Mouse (Mus musculus) cerebral cortex, adult 2 months (tissue): ENCODE data around the gene Lrrc23.

Experiments
- WGBS: fragments of 180-500 bp; shearing (Covaris S2); methylation state at CpG from one replicate; pipeline ENCODE4 v1.1.7; 2018; 5-methylcytosine and 5-hydroxymethylcytosine counted together

The Lrrc23 gene

DNA sequence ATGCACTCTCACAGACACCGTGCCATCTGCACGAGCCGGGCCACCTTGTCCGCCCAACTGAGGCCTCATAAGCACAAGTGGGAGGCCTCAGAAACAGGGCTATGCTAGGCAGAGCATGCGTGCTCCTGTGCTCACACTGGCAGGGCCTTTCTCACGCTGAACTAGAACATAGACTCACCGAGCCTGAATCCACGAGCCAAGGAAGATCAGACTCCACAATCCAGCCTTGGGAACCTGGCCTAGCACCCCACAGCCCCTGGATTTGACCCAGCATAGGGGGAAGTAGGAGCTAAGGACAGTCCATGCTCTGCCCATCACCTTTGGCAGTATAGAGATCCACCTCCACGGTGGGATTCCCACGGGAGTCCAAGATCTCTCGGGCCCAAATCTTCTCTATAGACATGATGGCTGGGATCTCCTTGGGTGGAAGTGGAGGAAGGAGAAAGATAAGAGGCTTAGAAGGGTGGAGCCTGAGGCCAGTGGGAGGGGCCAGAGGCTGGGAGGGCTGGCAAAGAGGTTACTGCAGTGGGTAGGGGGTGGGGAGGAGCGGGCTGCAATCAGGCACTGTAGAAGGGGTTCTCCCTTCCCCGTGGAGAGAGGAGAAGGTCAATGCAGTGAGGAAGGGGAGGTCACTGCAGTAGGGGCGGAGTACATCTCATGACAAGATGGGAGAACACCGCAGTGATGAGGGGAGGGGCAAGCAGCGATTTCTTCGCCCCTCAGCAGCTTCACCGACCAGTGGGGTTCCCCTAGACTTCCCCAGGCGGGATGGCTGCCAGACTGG lies 11.4 kb downstream of the Lrrc23 start:
- WGBS: 22% methylated on average over 19 of the region's 19 CpGs

GRCm38 (mm10) chr6:124767536-124767919 lies 12.0 kb downstream of the Lrrc23 start:
- WGBS: 39% methylated on average over 4 of the region's 4 CpGs

DNA sequence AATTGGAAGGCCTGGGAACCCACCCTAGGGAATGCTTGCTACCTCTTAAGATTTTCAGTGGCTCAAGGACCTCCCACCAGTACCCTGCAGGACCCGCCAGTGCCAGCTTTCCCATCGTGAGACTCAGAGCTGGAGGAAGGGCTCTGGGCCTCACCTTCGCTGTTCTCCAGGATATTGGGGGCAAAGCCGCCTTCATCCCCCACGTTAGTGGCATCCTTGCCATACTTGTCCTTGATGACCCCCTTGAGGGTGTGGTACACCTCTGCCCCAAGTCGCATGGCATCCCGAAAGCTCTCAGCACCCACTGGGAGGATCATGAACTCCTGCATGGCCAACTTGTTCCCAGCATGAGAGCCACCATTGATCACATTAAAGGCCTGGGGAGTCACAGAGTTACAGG lies 13.6 kb downstream of the Lrrc23 start:
- WGBS: 88% methylated on average over 7 of the region's 7 CpGs

DNA sequence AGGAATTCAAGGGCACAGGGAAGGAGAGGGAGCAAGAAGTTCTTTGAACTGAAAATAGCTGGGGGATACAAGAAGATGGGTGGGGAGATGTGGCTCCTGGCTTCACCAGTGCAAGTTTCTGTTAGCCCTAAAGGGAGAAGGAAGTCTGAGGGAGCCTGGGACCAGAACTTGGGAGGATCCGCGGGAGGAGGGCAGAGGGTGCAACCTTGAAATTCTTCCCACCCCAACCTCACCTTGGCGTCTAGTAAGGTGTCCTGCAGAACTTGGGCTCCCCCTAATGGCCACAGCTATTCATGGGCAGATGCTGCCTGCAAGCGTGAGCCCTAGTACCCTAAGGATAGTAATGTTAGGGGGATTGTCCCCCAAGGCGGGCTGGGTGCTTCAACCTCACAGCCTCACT lies 20.3 kb downstream of the Lrrc23 start:
- 4% methylated on average over 5 of the region's 5 CpGs for WGBS

DNA sequence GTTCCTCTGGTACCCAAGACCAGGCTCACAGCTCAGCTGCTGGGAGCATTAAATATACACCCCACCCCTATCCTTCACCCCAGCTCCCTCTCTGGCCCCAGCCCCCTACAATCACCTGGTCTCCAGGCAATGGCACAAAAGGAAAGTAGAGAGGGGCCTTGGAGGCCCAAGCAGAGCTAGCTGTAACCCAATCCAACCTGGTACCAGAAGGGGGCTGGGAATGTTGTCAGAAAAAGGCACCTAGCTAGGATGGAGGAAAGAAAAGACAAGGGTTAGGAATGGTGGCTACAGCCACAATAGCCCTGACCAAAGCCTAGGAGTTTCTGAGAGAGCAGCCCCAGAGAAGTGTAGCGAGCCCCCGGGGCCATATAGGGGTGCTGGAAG lies 20.7 kb downstream of the Lrrc23 start:
- WGBS: 59% methylated on average over 2 of the region's 2 CpGs

DNA sequence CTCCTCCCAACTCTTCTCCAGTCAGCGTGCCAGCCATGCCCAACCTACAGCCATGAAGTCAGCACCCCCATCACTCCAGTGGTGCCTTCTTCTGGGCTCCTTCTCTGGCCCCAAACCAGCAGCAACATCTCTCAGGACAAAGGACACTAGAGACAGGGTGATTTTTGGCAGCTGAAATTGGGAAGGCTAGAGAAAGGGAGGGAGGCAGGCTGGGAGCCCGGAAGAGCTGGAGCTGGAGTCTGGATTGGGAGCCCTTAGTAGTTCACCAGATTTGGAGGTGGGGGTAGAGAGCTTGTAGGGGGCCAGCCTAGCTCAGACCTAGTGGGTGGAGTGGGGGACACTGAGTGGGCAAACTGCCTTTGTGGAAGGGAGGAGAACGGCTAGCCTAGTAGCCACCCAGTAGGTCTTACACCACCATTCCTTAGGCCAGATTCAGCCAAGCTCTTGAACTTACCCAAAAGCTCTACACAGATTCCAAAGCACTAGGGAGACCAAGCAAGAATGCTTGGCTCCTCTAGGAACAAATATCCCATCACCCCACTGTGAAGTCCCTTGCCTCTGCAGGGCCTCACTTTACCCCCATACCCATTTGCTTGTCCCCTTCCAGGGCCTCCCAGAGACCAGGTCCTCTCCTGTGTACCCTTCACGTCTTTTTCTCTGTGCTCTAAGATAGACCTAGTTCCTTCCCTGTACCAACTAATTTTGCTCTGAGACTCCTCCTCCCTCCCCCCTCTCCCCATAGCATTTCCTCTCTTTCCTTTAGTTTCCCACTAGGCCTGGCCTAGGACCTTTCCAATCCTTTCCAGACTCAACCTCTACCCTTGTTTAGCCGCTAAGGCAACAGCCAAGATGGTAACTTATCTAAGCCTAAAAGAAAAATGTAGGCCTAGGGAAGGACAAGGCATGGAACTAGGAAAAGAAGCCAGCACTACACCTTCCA lies 21.3 kb downstream of the Lrrc23 start:
- WGBS: 18% methylated on average over 5 of the region's 5 CpGs

DNA sequence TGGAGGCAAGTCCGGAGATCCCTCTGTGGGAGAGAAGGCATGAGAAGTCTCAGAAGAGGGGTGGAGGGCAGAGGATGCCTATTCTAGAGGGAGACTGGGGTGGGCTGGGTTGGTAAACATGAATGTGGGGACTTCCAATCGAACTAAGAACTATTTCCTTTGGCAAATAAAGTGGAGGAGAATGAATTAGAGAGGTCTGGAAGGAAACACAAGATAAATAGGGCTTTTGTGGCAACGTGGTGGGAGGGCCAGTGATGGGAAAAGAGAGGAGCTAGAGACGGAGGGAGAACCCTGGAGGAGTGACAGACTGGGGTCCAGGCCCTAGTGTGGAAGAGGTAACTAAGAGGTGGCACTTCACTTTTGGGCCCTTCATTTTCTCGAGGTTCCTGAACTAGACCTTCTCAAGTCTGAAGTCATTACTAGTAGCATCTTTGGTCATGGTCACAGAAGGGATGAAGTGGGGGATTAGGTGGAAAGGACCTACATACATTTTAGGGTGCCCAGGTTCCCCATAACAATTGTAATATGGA lies 22.1 kb downstream of the Lrrc23 start:
- 11% methylated on average over 5 of the region's 5 CpGs for WGBS

GRCm38 (mm10) chr6:124756652-124757350 lies 22.7 kb downstream of the Lrrc23 start:
- WGBS: under 1% methylated on average over 51 of the region's 54 CpGs

DNA sequence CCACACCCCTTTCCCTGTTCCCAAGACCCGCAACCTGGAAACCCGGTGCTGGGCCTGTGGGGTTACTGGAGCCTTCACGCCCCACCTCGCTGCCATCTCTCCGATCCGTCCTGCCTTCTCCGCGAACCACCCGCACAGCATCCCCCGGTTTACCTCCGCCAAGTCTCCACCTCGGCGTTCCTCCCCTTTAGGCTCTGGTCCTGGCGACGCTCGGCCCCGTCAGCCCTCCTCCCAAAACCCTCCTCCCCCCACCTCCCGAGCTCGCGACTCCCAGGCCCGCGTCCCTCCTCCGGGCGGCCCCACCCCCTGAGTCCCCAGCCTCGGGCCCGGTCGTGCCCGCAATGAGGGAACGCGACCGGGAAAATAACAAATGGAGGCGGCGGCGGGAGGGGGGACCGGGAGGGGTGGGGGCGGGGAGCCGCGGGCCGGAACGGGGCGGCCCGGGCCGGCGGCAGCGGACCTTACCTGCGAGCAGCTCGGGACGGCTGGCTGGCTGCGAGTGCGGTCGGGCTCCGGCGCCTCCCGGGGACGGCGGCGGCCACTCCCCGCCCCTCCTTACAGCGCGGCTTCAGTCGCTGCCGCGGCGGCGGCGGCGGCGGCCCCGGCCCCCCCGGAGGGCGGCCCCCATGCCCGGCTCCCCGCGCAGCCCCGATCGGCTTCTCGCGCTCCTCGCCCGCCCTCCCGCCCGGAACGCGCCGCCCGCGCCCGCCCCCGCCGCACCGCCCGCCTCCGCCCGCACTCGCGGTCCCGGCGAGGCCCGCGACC lies 23.5 kb downstream of the Lrrc23 start, which contains the start of the genes Gm45234 and Atn1:
Gm45234 (minus strand) TSS at position 191 of the 765 bp plus-strand sequence.
Atn1 (minus strand) TSS at position 694 of the 765 bp plus-strand sequence.
- 1% methylated on average over 77 of the region's 100 CpGs for WGBS

- 10% methylated on average over 3 of the region's 3 CpGs for WGBS
These were observed 24.2 kb downstream of the Lrrc23 start for GRCm38 (mm10) chr6:124755306-124755705.

DNA sequence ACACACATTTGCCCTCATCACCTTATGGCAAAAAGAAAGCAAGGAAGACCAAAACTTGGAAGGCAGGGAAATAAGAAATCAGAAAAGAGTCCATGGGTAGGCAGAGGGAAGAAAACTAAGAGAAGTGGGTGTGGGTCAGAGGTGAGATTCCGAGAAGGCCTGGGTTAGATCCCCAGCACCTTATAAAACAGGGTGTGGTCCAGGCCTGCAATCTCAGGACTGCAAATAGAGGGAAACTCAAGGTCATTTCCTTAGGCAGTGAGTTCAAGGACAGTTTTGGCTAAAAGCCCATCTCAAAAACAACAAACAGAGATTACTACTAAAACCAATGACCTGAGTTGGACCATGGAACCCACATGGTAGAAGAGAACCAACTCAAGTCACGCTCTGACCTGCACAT lies 25.7 kb downstream of the Lrrc23 start:
- 82% methylated on average over 2 of the region's 2 CpGs for WGBS

GRCm38 (mm10) chr6:124750405-124750804 lies 29.1 kb downstream of the Lrrc23 start:
- 69% methylated on average over 8 of the region's 8 CpGs for WGBS

DNA sequence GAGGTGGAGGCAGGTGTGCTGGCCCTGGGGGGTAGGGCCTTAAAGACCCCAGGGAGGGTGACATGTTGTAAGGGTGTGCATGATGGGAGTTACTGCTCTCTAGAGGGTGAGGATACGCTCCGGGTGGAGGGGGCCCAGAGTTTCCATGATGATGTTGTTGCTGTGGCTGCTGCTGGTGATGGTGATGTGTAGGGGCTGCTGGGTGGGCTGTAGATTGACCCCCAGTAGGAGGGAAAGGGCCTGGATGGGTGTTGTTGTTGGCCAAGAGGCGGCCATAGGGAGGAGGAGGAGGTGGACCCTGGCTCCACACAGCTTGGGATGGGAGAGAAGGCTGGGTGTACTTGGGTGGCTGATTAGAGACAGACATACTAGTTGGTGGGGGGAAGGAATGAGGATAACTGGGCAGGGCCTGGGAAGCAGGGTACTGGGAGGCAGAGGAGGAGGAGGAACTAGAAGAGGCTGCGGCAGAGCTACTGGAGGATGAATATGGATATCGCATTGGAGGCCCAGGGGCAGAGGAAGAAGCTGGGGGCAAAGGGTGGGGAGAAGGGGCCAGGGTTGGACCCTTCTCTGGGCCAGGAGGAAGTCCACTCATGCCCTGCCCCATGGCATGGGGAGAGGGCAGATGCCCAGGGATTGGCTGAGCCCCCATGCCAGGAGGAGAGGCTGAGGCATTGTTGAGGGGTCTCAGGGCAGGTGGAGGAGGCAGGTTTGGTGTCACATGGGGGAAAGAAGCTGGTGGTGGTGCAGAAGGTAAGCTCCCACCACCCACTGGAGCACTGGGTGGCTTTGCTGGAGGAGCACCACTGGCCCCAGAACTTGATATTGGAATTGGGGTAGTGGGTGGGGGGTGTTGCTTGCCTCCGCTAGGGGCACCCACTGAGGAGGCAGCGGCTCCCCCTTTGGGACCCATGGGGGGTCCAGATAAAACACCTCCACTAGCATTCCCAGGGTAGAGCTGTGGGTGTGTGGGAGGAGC lies 32.6 kb downstream of the Lrrc23 start:
- WGBS: 72% methylated on average over 7 of the region's 7 CpGs

DNA sequence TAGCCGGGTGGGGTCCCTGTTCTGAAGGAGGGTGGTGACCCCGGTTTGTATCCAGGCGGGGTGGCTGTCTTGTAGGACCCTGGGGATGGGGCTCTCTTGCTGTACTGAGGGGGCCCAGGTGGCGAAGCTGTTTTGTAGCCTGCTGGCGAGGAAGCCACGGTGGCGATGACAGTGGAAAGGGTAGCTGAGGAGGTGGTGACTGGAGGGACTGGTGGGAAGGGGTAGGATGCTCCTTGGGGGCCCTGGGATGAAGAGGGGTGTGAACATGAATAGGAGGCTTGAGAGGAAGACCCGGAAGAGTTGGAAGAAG lies 33.3 kb downstream of the Lrrc23 start:
- 12% methylated on average over 8 of the region's 8 CpGs for WGBS

DNA sequence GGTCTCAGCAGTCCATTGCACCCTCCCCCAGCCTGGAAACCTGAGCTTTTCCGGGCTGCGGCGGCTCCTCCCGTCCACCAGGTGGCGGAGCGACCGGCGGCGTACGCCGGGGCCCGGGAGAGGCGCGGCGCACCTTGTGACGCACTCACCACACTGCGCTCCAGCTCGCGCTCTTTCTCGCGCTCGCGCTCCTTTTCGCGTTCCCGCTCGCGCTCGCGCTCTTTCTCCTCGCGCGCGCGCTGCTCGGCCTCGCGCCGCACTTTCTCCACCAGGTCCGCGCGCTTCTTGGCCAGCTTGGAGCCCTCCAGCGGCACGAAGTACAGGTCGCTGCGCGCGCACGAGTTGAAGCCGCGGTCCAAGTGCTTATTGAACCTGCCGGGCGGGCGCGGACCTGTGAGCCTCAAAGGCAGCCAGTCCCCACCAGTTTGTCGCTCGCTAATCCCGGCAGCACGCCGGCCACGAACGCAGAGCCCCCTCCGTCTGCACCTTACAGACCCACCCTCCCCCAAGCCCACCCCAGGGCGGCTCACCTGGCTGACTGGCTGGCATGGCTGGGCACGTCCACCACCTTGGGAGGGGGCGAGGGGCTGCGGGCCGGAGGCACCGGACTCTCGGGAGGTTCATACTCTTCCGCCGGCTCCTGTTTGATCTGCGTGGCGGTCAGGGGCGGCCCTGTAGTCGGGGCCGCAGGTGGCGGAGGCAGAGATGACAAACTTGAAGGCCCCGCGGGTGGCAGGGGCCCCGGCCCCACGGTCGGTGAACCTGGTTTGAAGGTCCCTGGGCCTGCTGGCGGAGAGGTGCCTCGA lies 33.8 kb downstream of the Lrrc23 start:
- 2% methylated on average over 82 of the region's 85 CpGs for WGBS

DNA sequence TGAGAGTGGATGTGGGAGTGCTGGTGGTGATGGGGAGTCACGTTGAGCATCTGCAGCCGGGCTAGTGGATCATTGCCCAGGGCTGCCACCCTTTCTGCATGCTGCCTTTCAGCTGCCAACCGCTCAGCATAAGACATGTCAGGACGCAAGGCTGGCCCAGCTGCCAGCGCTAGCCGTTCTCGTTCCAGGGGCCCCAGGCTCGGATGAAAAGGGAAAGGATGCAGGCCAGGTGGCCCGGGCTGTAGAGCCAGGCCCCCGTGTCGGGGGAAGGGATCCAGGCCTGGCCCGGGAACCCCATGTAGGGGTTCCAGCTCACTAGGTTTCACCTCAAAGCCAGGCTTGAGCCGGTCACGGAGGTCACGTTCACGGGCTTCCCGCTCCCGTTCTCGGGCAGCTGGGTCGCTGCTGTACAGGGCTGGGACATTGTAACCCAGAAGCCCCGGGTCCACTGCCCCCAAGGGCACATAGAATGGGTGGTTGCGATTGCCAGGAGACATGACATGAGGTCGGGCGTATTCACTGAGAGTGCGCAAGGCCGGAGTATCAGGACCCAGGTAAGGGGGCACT lies 34.7 kb downstream of the Lrrc23 start:
- WGBS: 57% methylated on average over 26 of the region's 26 CpGs

GRCm38 (mm10) chr6:124743647-124744046 lies 35.9 kb downstream of the Lrrc23 start:
- 89% methylated on average over 8 of the region's 8 CpGs for WGBS

- WGBS: 89% methylated on average over 15 of the region's 15 CpGs
These were observed 36.5 kb downstream of the Lrrc23 start for GRCm38 (mm10) chr6:124742839-124743514.
